Comparison of ENCODE assay signal across 9 mouse cellular contexts in the genomic region with DNA sequence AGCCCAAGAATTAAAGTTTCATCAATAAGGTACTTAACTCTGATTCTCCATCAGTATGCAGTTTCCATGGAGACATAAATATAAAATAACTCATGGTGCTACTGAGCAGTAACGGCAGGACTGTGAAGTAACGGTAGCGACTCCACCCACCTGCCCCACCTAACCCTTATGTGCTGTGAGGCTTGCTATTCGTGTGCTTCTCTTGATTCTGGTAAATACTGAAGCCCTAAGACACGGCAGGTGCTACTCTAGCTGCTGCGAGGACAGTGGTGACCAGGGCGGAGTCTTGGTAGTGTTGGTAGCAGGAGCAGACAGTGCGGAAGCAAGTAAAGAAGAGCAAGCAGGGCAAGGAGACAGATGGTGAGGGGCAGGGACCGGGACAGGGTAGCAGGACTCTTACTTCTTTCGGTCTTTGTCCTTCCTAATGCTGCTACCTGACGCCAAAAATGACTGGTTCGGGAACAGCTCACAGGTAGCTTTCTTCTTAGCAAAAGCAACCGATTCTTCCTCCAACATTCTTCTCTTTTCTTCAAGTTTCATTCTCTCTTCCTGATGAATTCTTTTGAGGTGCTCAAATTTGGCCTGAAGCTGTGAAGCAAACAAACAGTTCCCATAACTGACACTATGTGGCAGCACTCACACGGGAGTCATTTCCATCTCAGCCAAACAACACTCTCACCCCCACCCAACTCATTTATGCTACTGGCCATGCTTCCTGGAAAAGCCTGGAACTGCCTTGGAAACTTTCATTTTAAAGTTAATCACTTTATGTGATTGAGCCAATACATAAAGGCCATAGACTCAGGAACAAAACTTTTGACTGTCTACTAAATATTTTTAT. TPM values are rescaled to one million over a fixed set of nuclear protein-coding genes. Genes with fewer than 3 reads are reported as not detected.
DNase-seq lines count a peak whose midpoint lies in the region; ATAC-seq and TF ChIP-seq lines count a peak whose summit lies in the region.
"Had no signal": no experiment of that assay in that cellular context is flagged by ENCODE, and none has a peak within 500 bp of the region (broad histone marks: within the 10 kb centered on the region; RNA-seq: fewer than 3 reads in every experiment).

No protein-coding gene starts in this region.

- peak; percentile 68 for DNase-seq in forebrain, embryonic 14.5 days (ENCODE audit: low spot score)
- DNase-seq in CD4-positive helper T cell, adult 2 months (ENCODE audit: low read depth, low spot score): peak; percentile 18
- DNase-seq in c-Kit-positive CD71-positive TER-119-positive erythroid progenitor cells, embryonic 14.5 days (ENCODE audit: low spot score): peak; percentile 50
- DNase-seq in forelimb bud, embryonic 11.5 days (ENCODE audit: low read depth, low spot score): peak; percentile 49
- peak; percentile 54 to 75 for DNase-seq in kidney, postnatal 36 days
- DNase-seq in liver, postnatal 0 days: peak; percentile 43
- DNase-seq in skeletal muscle tissue, adult 2 months (ENCODE audit: low read depth, low spot score): peak; percentile 22

- no peak for ATAC-seq in forebrain, embryonic 14.5 days
- ATAC-seq in forebrain, embryonic 15.5 days (replicated peaks): no peak
- no peak; the same call in 1 of the 2 replicates for ATAC-seq in liver, postnatal 0 days

- WGBS in forebrain, embryonic 14.5 days: 76% methylated on average over 14 of the region's 14 CpGs
- whole genome bisulfite sequencing in forebrain, embryonic 15.5 days: 75% methylated on average over 14 of the region's 14 CpGs
- WGBS in liver, postnatal 0 days (ENCODE audit: insufficient replicate concordance): 53% methylated on average over 14 of the region's 14 CpGs

- H3K27ac ChIP-seq in forebrain, embryonic 14.5 days (ENCODE audit: low read depth, low read length): no peak overlapping the region
- H3K27ac ChIP-seq in forebrain, embryonic 15.5 days (replicated peaks): no peak overlapping the region
- no peak overlapping the region for H3K27ac ChIP-seq in liver, postnatal 0 days (ENCODE audit: low read depth)
- H3K27ac ChIP-seq: limb, embryonic 15.5 days had no signal

- no peak for TF ChIP-seq EP300 in liver, postnatal 0 days (IDR thresholded peaks at IDR 0.05; ENCODE audit: low read depth)

- no peaks in the 10 kb centered on the region for H3K27me3 ChIP-seq in forebrain, embryonic 14.5 days (replicated peaks; ENCODE audit: control insufficient read depth, insufficient read depth, low read length)
- H3K27me3 ChIP-seq in forebrain, embryonic 15.5 days: no peaks in the 10 kb centered on the region
- no peaks in the 10 kb centered on the region for H3K27me3 ChIP-seq in liver, postnatal 0 days (ENCODE audit: insufficient read depth, low read length)
- H3K27me3 ChIP-seq: limb, embryonic 15.5 days had no signal

- no peaks in the 10 kb centered on the region for H3K4me1 ChIP-seq in forebrain, embryonic 14.5 days (ENCODE audit: control insufficient read depth, insufficient read depth, low read length)
- H3K4me1 ChIP-seq in forebrain, embryonic 15.5 days: no peaks in the 10 kb centered on the region
- H3K4me1 ChIP-seq in liver, postnatal 0 days (ENCODE audit: insufficient read depth): no peaks in the 10 kb centered on the region
- H3K4me1 ChIP-seq: limb, embryonic 15.5 days had no signal

- peaks cover 13% of the 10 kb centered on the region; the same call in 1 of the 2 replicates for H3K36me3 ChIP-seq in forebrain, embryonic 14.5 days (ENCODE audit: control insufficient read depth, insufficient read depth, low read length)
- H3K36me3 ChIP-seq in forebrain, embryonic 15.5 days: peaks cover 7% of the 10 kb centered on the region; the same call in 1 of the 2 replicates
- no peaks in the 10 kb centered on the region for H3K36me3 ChIP-seq in liver, postnatal 0 days (replicated peaks; ENCODE audit: insufficient read depth, low read length)

- no peak overlapping the region for H3K9ac ChIP-seq in forebrain, embryonic 14.5 days (ENCODE audit: low read length)
- no peak overlapping the region for H3K9ac ChIP-seq in forebrain, embryonic 15.5 days (replicated peaks)
- no peak overlapping the region for H3K9ac ChIP-seq in liver, postnatal 0 days (replicated peaks)
- H3K9ac ChIP-seq: limb, embryonic 15.5 days had no signal

- H3K4me3 ChIP-seq in forebrain, embryonic 14.5 days (ENCODE audit: low read depth, low read length): no peak overlapping the region
- no peak overlapping the region for H3K4me3 ChIP-seq in forebrain, embryonic 15.5 days
- no peak overlapping the region for H3K4me3 ChIP-seq in liver, postnatal 0 days (ENCODE audit: low read depth, low read length)
- H3K4me3 ChIP-seq: limb, embryonic 15.5 days had no signal

- no peaks in the 10 kb centered on the region for H3K9me3 ChIP-seq in forebrain, embryonic 14.5 days (replicated peaks; ENCODE audit: control insufficient read depth, low read length)
- no peaks in the 10 kb centered on the region for H3K9me3 ChIP-seq in forebrain, embryonic 15.5 days
- H3K9me3 ChIP-seq in liver, postnatal 0 days (ENCODE audit: low read length): no peaks in the 10 kb centered on the region
- H3K9me3 ChIP-seq: limb, embryonic 15.5 days had no signal

- no peak overlapping the region for H3K4me2 ChIP-seq in forebrain, embryonic 14.5 days (ENCODE audit: low read length)
- H3K4me2 ChIP-seq in forebrain, embryonic 15.5 days (replicated peaks): no peak overlapping the region
- peak overlapping the region; percentile 33; the same call in 1 of the 2 replicates for H3K4me2 ChIP-seq in liver, postnatal 0 days (ENCODE audit: low read depth, low read length)
- H3K4me2 ChIP-seq: limb, embryonic 15.5 days had no signal

- TF ChIP-seq CTCF in liver, postnatal 0 days (IDR thresholded peaks at IDR 0.05; ENCODE audit: low read depth): peak; percentile 84

RNA-seq across cellular contexts. Expression of a gene that starts 55.3 kb away (rescaled TPM):
- 30.7 and 32.0 TPM in 2 replicates for polyA plus RNA-seq in forebrain, embryonic 14.5 days (2014; fragmentation: Nextera tagmentation; extraction: Ambion mirVana)
- polyA plus RNA-seq in forebrain, embryonic 15.5 days (2015; fragmentation: Nextera tagmentation; extraction: Ambion mirVana): 25.2 and 25.8 TPM in 2 replicates
- 11.6 and 11.8 TPM in 2 replicates for polyA plus RNA-seq in liver, postnatal 0 days (2015; fragmentation: Nextera tagmentation; extraction: Ambion mirVana)

RNA-seq across cellular contexts. Expression of a gene that starts 55.4 kb away (rescaled TPM):
- polyA plus RNA-seq in forebrain, embryonic 14.5 days (2014; fragmentation: Nextera tagmentation; extraction: Ambion mirVana): 10.8 and 13.1 TPM in 2 replicates
- 16.2 and 17.8 TPM in 2 replicates for polyA plus RNA-seq in forebrain, embryonic 15.5 days (2015; fragmentation: Nextera tagmentation; extraction: Ambion mirVana)
- 1.3 and 1.6 TPM in 2 replicates for polyA plus RNA-seq in liver, postnatal 0 days (2015; fragmentation: Nextera tagmentation; extraction: Ambion mirVana)

Comparison
In these comparisons a context has a peak if more than half of its experiments do, and no peak if none do; other contexts are left out.
1. DNase-seq: peak in every context shown above with its lines; median percentile 68 in forebrain, embryonic 14.5 days; 64 in kidney, postnatal 36 days; 50 in c-Kit-positive CD71-positive TER-119-positive erythroid progenitor cells, embryonic 14.5 days; 49 in forelimb bud, embryonic 11.5 days; 43 in liver, postnatal 0 days; 22 in skeletal muscle tissue, adult 2 months; 18 in CD4-positive helper T cell, adult 2 months.